Mouse (Mus musculus) lung, postnatal 0 days (tissue): Measurements from ENCODE around the gene Epha8.

ENCODE experiments used
- CTCF ChIP-seq: IDR thresholded peaks from 2 replicates; pipeline ENCODE4 v1.5.1; 2016; ENCODE audit warnings: antibody characterized with exemption, mild to moderate bottlenecking
- EP300 ChIP-seq: IDR thresholded peaks from 2 replicates; pipeline ENCODE4 v1.6.1; 2016; ENCODE audit warnings: antibody characterized with exemption, mild to moderate bottlenecking, control low read depth

DNA sequence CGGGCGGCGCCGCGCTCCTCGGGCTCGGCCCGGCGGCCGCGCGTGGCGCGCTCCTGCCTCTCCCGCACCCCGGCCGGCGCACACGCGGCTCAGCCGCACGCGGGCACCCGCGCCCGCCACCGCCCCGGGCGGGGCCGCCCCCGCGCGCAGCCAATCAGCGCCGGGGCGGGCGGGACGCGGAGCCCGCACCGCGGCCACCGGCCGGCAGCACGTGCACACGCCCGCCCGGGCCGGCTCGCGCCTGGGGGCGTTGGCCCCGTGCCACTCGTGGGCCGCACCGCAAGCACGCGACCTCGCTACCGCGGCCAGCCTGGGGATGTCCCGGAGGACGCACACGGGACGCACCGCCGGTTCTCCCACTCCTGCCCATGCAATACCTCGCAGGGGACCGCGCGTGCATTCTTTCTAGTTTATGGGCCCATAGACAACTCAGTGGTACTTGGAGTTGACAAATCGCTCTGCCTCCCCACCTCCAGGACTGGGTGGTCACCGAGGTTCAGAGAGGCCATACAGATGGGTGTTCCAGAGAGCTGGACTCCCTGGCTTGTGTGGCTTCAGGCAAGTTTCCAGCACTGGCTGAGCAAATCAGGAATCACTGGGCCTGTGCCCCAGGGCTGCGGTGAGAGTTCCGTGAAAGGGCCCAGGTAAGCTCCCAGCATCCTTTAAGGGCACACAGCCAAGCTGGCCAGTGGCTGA, at the start of gene Epha8:
- no peak for TF ChIP-seq CTCF
- no peak for TF ChIP-seq EP300
